Mouse (Mus musculus) brain, adult 2 months (tissue): ENCODE data around the gene Ipo4.

Experiments used
- DNase-seq: peaks from one replicate; pipeline ENCODE4 v3.0.0; 2011; ENCODE audit warnings: low read depth, low spot score

Ipo4 gene

GRCm38 (mm10) chr14:55590748-55591330 is 44.9 kb downstream of the Ipo4 start, which contains the start of gene Psme2:
Gene Psme2, minus strand, starts transcription at chr14:55591113.
- DNase-seq: peak; percentile 98

- no peak for DNase-seq
Measured at GRCm38 (mm10) chr14:55589771-55590448, 45.8 kb downstream of the Ipo4 start.

GRCm38 (mm10) chr14:55589271-55589670 is 46.5 kb downstream of the Ipo4 start:
- no peak for DNase-seq

GRCm38 (mm10) chr14:55586149-55586548 is 49.6 kb downstream of the Ipo4 start:
- DNase-seq: no peak

GRCm38 (mm10) chr14:55585566-55585960 is 50.2 kb downstream of the Ipo4 start:
- no peak for DNase-seq

GRCm38 (mm10) chr14:55584702-55585565 is 50.8 kb downstream of the Ipo4 start, which contains the start of gene Emc9:
Gene Emc9, minus strand, starts transcription at chr14:55585302.
- DNase-seq: peak; percentile 93

- no peak for DNase-seq
Measured at GRCm38 (mm10) chr14:55584303-55584701, 51.5 kb downstream of the Ipo4 start.

GRCm38 (mm10) chr14:55581981-55582681 is 53.6 kb downstream of the Ipo4 start:
- DNase-seq: no peak

GRCm38 (mm10) chr14:55580731-55581130 is 55.0 kb downstream of the Ipo4 start:
- no peak for DNase-seq

GRCm38 (mm10) chr14:55579511-55580496 is 56.0 kb downstream of the Ipo4 start:
- no peak for DNase-seq

- DNase-seq: no peak
Measured at GRCm38 (mm10) chr14:55578668-55579269, 57.0 kb downstream of the Ipo4 start.

- DNase-seq: peak; percentile 78
Measured at GRCm38 (mm10) chr14:55577871-55578667, 57.7 kb downstream of the Ipo4 start, which contains the start of gene Psme1. Gene Psme1, plus strand, starts transcription at chr14:55578123.

GRCm38 (mm10) chr14:55576376-55576775 is 59.4 kb downstream of the Ipo4 start:
- peak; percentile 48 for DNase-seq

GRCm38 (mm10) chr14:55575711-55576110 is 60.0 kb downstream of the Ipo4 start:
- DNase-seq: no peak
